Mouse (Mus musculus): Measurements from ENCODE around the gene Iars2. TPM values are rescaled to one million over a fixed set of nuclear protein-coding genes. Genes with fewer than 3 reads are reported as not detected.
"Not testable (repeated sequence)": the region's sequence is repeated elsewhere in the genome, so short reads cannot be mapped to it uniquely, and the experiment has no call there.

Iars2 gene
- polyA plus RNA-seq, 1 experiment, result 6.5 TPM

- Histone ChIP-seq H3K27ac (ENCODE audit: control insufficient read depth, insufficient read depth, low read depth, low read length, poor library complexity) (no peak overlapping the region), H3K4me1 (ENCODE audit: control insufficient read depth, insufficient read depth, low read length) (peaks cover 2% of the 10 kb centered on the region; the same call in 1 of the 2 replicates), H3K4me3 (replicated peaks; ENCODE audit: control insufficient read depth, low read depth, low read length) (no peak overlapping the region)
- WGBS, result 31% methylated on average over 5 of the region's 5 CpGs
- TF ChIP-seq CTCF (IDR thresholded peaks at IDR 0.05; ENCODE audit: control insufficient read depth, insufficient read depth, low read length) (no peak), POLR2A (IDR thresholded peaks at IDR 0.05; ENCODE audit: borderline replicate concordance, control insufficient read depth, low read depth, low read length) (no peak)
These were observed 2.2 kb upstream of the Iars2 start for GRCm38 (mm10) chr1:185331364-185331763.

DNA sequence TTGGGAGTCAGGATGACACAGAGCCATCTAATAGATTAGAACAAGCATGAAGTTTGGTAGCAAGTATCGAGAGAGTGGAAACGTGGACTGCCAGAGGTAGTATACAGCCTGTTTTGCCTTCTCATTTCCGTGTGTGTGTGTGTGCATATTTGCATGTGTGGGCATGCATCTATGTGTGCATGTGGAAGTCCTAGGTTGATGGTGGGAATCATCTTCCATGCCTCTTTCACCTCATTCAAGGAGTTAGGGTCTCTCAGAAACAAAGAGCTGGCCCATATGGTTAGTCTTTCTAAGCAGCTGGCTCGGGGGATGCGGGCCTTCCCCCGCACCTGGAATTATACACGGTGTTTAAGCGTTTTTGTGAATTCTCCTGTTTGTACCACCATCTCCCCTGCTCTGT is 655 bp upstream of the Iars2 start:
- Histone ChIP-seq H3K4me3 (replicated peaks; ENCODE audit: control insufficient read depth, low read depth, low read length) (no peak overlapping the region), H3K4me1 (ENCODE audit: control insufficient read depth, insufficient read depth, low read length) (peaks cover 2% of the 10 kb centered on the region; the same call in 1 of the 2 replicates), H3K27ac (ENCODE audit: control insufficient read depth, insufficient read depth, low read depth, low read length, poor library complexity) (no peak overlapping the region)
- TF ChIP-seq CTCF (IDR thresholded peaks at IDR 0.05; ENCODE audit: control insufficient read depth, insufficient read depth, low read length) (no peak), POLR2A (IDR thresholded peaks at IDR 0.05; ENCODE audit: borderline replicate concordance, control insufficient read depth, low read depth, low read length) (no peak)
- WGBS, result 88% methylated on average over 8 of the region's 8 CpGs

DNA sequence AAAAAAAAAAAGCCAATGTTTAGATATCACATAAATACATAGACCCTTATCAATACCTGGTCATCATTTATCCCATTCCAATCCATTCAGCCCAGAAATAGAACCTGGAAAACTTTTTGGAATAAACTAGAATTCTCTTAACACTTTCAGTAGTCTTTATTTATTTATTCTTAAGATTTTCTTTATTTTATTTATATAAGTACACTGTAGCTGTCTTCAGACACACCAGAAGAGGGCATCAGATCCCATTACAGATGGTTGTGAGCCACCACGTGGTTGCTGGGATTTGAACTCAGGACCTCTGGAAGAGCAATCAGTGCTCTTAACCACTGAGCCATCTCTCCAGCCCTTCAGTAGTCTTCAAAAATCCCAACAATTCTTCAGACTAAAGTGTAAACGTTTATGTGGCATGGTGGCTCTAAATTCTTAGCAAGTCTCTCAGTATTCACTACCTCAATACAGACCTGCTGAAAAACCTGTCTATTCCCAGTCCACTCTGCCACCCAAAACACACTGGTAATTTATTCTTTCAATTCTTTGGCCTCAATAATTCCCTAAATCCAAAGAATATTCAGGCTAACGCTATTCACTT is 1.3 kb downstream of the Iars2 start:
- not testable (repeated sequence) for H3K4me1 ChIP-seq (ENCODE audit: control insufficient read depth, insufficient read depth, low read length); H3K4me3 ChIP-seq (replicated peaks; ENCODE audit: control insufficient read depth, low read depth, low read length); H3K27ac ChIP-seq (ENCODE audit: control insufficient read depth, insufficient read depth, low read depth, low read length, poor library complexity)
- 49% methylated on average over 3 of the region's 3 CpGs for WGBS

DNA sequence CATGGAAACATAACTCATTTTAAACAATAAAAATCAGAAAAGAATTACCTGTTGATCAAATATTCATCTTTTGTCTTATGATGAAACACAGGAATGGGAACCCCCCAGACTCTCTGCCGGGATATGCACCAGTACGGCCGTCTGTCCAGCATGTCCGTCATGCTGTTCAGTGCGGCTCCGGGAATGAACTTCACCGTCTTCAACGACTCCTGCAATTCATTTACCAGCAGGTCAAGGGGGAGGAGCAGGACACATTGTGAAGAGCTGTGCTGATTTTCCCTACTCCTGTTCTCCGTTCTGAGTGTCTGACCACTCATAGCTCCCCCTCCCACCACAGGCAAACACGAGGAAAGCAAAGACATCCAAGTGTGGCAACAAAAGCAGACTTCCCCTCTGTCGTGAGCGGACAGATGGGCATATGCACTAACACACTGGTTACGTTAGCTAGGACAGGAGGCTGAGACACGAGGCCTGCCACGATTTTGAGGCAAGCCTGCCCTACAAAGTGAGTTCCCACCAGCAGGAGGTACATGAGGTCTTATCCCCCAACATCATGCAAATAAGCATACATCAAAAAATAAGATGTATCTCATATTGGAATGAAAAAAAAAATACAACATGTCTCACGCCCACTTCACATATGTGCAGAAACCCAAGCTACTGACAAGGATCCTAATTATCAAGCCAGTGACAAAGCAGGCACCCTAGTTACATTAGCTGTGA is 13.2 kb downstream of the Iars2 start:
- TF ChIP-seq CTCF (IDR thresholded peaks at IDR 0.05; ENCODE audit: control insufficient read depth, insufficient read depth, low read length) (no peak), POLR2A (IDR thresholded peaks at IDR 0.05; ENCODE audit: borderline replicate concordance, control insufficient read depth, low read depth, low read length) (no peak)
- no peaks in the 10 kb centered on the region for H3K4me1 ChIP-seq (ENCODE audit: control insufficient read depth, insufficient read depth, low read length)
- 88% methylated on average over 16 of the region's 16 CpGs for WGBS
- H3K4me3 ChIP-seq (replicated peaks; ENCODE audit: control insufficient read depth, low read depth, low read length), result no peak overlapping the region
- no peak overlapping the region for H3K27ac ChIP-seq (ENCODE audit: control insufficient read depth, insufficient read depth, low read depth, low read length, poor library complexity)

DNA sequence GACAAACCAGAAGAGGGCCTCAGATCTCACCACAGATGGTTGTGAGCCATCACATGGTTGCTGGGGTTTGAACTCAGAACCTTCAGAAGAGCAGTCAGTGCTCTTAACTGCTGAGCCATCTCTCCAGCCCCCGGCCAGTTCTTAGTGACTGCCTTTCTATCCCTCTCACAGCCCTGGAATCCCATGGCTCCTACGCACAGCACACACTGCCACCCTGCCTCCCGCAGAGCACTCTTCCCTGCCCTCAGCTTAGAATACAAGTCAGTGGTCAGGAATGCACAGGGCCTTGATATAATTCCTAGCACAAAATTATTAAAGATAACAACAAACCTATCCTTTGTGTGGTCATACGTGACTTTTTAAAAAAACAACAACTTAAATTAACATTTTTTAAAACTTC is 14.7 kb downstream of the Iars2 start:
- TF ChIP-seq POLR2A (IDR thresholded peaks at IDR 0.05; ENCODE audit: borderline replicate concordance, control insufficient read depth, low read depth, low read length), result no peak
- no peak for TF ChIP-seq CTCF (IDR thresholded peaks at IDR 0.05; ENCODE audit: control insufficient read depth, insufficient read depth, low read length)

GRCm38 (mm10) chr1:185311949-185312348 is 17.2 kb downstream of the Iars2 start:
- no peak overlapping the region for H3K27ac ChIP-seq (ENCODE audit: control insufficient read depth, insufficient read depth, low read depth, low read length, poor library complexity)
- WGBS, result 92% methylated on average over 9 of the region's 9 CpGs
- H3K4me3 ChIP-seq (replicated peaks; ENCODE audit: control insufficient read depth, low read depth, low read length), result no peak overlapping the region
- TF ChIP-seq POLR2A (IDR thresholded peaks at IDR 0.05; ENCODE audit: borderline replicate concordance, control insufficient read depth, low read depth, low read length) (no peak), CTCF (IDR thresholded peaks at IDR 0.05; ENCODE audit: control insufficient read depth, insufficient read depth, low read length) (no peak)
- no peaks in the 10 kb centered on the region for H3K4me1 ChIP-seq (ENCODE audit: control insufficient read depth, insufficient read depth, low read length)

More for the DNA sequence above, 14.7 kb downstream of the Iars2 start:
- H3K27ac ChIP-seq (ENCODE audit: control insufficient read depth, insufficient read depth, low read depth, low read length, poor library complexity), result no peak overlapping the region
- no peaks in the 10 kb centered on the region for H3K4me1 ChIP-seq (ENCODE audit: control insufficient read depth, insufficient read depth, low read length)
- WGBS, result 90% methylated on average over 4 of the region's 4 CpGs
- no peak overlapping the region for H3K4me3 ChIP-seq (replicated peaks; ENCODE audit: control insufficient read depth, low read depth, low read length)

- Histone ChIP-seq H3K4me1 (ENCODE audit: control insufficient read depth, insufficient read depth, low read length) (no peaks in the 10 kb centered on the region), H3K27ac (ENCODE audit: control insufficient read depth, insufficient read depth, low read depth, low read length, poor library complexity) (no peak overlapping the region), H3K4me3 (replicated peaks; ENCODE audit: control insufficient read depth, low read depth, low read length) (no peak overlapping the region)
- no peak for TF ChIP-seq CTCF (IDR thresholded peaks at IDR 0.05; ENCODE audit: control insufficient read depth, insufficient read depth, low read length)
- no peak for TF ChIP-seq POLR2A (IDR thresholded peaks at IDR 0.05; ENCODE audit: borderline replicate concordance, control insufficient read depth, low read depth, low read length)
- 90% methylated on average over 4 of the region's 4 CpGs for WGBS
These were observed 20.3 kb downstream of the Iars2 start for GRCm38 (mm10) chr1:185308908-185309307.

DNA sequence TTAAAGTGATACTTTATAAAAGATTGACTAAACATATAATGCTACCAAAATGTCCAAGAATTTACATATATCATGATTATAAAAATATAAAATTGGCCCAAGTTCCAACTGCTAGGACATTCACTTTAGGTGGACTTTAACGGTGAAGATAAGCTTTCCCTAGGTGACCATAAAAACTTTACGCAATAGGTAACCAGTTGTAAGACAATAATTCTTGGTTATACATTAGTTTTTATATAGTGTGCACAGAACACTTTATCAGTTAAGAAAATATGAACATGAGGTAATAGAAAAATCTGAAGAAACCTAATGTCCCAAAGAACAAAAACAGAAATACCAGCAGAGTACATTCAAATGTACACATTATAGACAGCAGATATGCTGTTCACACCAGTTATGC is 20.9 kb downstream of the Iars2 start:
- Histone ChIP-seq H3K4me3 (replicated peaks; ENCODE audit: control insufficient read depth, low read depth, low read length) (no peak overlapping the region), H3K27ac (ENCODE audit: control insufficient read depth, insufficient read depth, low read depth, low read length, poor library complexity) (no peak overlapping the region), H3K4me1 (ENCODE audit: control insufficient read depth, insufficient read depth, low read length) (no peaks in the 10 kb centered on the region)
- TF ChIP-seq CTCF (IDR thresholded peaks at IDR 0.05; ENCODE audit: control insufficient read depth, insufficient read depth, low read length), result no peak
- 96% methylated on average over 2 of the region's 2 CpGs for WGBS

GRCm38 (mm10) chr1:185307645-185308044 is 21.6 kb downstream of the Iars2 start:
- H3K27ac ChIP-seq (ENCODE audit: control insufficient read depth, insufficient read depth, low read depth, low read length, poor library complexity), result no peak overlapping the region
- WGBS, result 82% methylated on average over 7 of the region's 7 CpGs

More at GRCm38 (mm10) chr1:185307645-185308044, 21.6 kb downstream of the Iars2 start:
- Histone ChIP-seq H3K4me3 (replicated peaks; ENCODE audit: control insufficient read depth, low read depth, low read length) (no peak overlapping the region), H3K4me1 (ENCODE audit: control insufficient read depth, insufficient read depth, low read length) (no peaks in the 10 kb centered on the region)
- TF ChIP-seq CTCF (IDR thresholded peaks at IDR 0.05; ENCODE audit: control insufficient read depth, insufficient read depth, low read length) (no peak), POLR2A (IDR thresholded peaks at IDR 0.05; ENCODE audit: borderline replicate concordance, control insufficient read depth, low read depth, low read length) (no peak)

All from bone marrow, adult 2 months (tissue).